11 mouse cellular contexts compared by ENCODE assay signal in the genomic region with DNA sequence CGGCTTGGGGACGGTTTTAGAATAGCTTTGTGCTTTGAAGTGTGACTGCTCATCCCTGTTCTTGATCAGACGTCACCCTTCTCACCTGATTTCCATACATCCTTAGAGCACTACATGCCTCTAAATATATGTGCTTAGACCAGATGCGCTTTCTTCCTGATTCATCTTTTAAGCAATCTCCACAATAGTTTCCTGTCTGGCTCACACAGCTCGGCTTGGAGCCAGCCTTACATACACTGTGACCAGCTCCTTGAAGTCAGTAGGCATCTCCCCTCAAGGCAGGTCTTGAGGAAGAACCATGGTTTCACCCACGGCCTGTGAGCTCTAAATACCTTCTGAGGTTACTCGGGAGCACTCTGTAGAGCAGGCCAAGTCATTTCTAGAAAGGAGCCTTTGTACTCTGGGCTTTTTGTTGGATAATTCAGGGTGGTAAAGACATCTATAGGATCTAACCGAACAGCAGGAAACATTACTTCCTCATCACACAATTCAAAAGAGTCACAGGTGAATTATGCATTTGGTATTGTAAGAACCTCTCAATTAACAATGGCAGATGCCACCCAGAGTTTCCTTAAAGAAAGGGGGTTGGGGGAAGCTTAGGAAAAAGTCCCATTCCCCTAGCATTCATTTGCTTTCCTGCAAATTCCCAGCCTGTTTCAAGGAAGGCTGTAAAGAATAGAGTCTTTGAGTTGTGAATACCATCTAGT.
A peak's percentile ranks its signal among the peaks of the same experiment; 100 is the strongest.
DNase-seq lines count a peak whose midpoint lies in the region; ATAC-seq and TF ChIP-seq lines count a peak whose summit lies in the region.
"Had no signal": no experiment of that assay in that cellular context is flagged by ENCODE, and none has a peak within 500 bp of the region (broad histone marks: within the 10 kb centered on the region; RNA-seq: fewer than 3 reads in every experiment).

No protein-coding gene starts in this region.

- no peak overlapping the region for H3K4me2 ChIP-seq in kidney, embryonic 16.5 days (replicated peaks; ENCODE audit: low read depth, low read length)
- no peak overlapping the region for H3K4me2 ChIP-seq in limb, embryonic 15.5 days

- TF ChIP-seq CTCF in testis, adult 2 months (IDR thresholded peaks at IDR 0.05; ENCODE audit: control insufficient read depth, insufficient read depth, insufficient replicate concordance, low read depth, low read length): no peak

- 0 out of 2 replicates have a peak overlapping the region, but pooled peaks have one; percentile 27 for H3K27ac ChIP-seq in kidney, embryonic 16.5 days (ENCODE audit: low read length)
- no peak overlapping the region for H3K27ac ChIP-seq in testis, adult 2 months (ENCODE audit: control insufficient read depth, insufficient read depth, low read depth, low read length)
- H3K27ac ChIP-seq in limb, embryonic 15.5 days: peak overlapping the region; percentile 27; the same call in 1 of the 2 replicates

- H3K27me3 ChIP-seq in kidney, embryonic 16.5 days (ENCODE audit: insufficient read depth, low read length): no peaks in the 10 kb centered on the region
- no peaks in the 10 kb centered on the region for H3K27me3 ChIP-seq in testis, adult 2 months (ENCODE audit: control insufficient read depth, insufficient read depth, low read length)
- no peaks in the 10 kb centered on the region for H3K27me3 ChIP-seq in limb, embryonic 15.5 days

- peak; percentile 19; the same call in 1 of the 2 replicates for ATAC-seq in kidney, embryonic 16.5 days (ENCODE audit: low FRiP score, low TSS enrichment)
- no peak for ATAC-seq in limb, embryonic 15.5 days (ENCODE audit: insufficient number of reproducible peaks, low FRiP score, low TSS enrichment, low read depth)
- ATAC-seq: liver, postnatal 0 days had no signal

- WGBS in kidney, embryonic 16.5 days: 67% methylated on average over 8 of the region's 8 CpGs
- WGBS in limb, embryonic 15.5 days: 73% methylated on average over 8 of the region's 8 CpGs

- TF ChIP-seq POLR2A in testis, adult 2 months (IDR thresholded peaks at IDR 0.05; ENCODE audit: control insufficient read depth, low read depth, low read length): no peak

- H3K9ac ChIP-seq in kidney, embryonic 16.5 days (replicated peaks; ENCODE audit: low read length): no peak overlapping the region
- H3K9ac ChIP-seq in limb, embryonic 15.5 days: no peak overlapping the region
- H3K9ac ChIP-seq: liver, postnatal 0 days had no signal

- H3K9me3 ChIP-seq in kidney, embryonic 16.5 days (ENCODE audit: low read length): no peaks in the 10 kb centered on the region
- H3K9me3 ChIP-seq in limb, embryonic 15.5 days: no peaks in the 10 kb centered on the region

- no peak for DNase-seq in kidney, adult 8-10 months
- DNase-seq in testis, postnatal 14 days (ENCODE audit: low spot score): no peak
- DNase-seq in thymus, postnatal 4 days: no peak
- no peak for DNase-seq in Muller cell, postnatal 12 days (ENCODE audit: inconsistent ontology term)
- DNase-seq: adrenal gland, adult 2 months; cerebellum, adult 11-12 months; kidney, adult 18-20 months; liver, postnatal 0 days had no signal

- 0 out of 2 replicates have a peak, but pooled peaks cover 4% of the 10 kb centered on the region for H3K36me3 ChIP-seq in kidney, embryonic 16.5 days (ENCODE audit: insufficient read depth, low read length)
- no peaks in the 10 kb centered on the region for H3K36me3 ChIP-seq in testis, adult 2 months (ENCODE audit: control insufficient read depth, insufficient read depth, low read length)
- H3K36me3 ChIP-seq in limb, embryonic 15.5 days: no peaks in the 10 kb centered on the region

- H3K4me3 ChIP-seq in kidney, embryonic 16.5 days (ENCODE audit: low read length): no peak overlapping the region
- H3K4me3 ChIP-seq in testis, adult 2 months (ENCODE audit: control insufficient read depth, low read depth, low read length): peak overlapping the region; percentile 10; the same call in 1 of the 2 replicates
- no peak overlapping the region for H3K4me3 ChIP-seq in limb, embryonic 15.5 days

- no peaks in the 10 kb centered on the region for H3K4me1 ChIP-seq in kidney, embryonic 16.5 days (ENCODE audit: insufficient read depth, low read length)
- H3K4me1 ChIP-seq in testis, adult 2 months (ENCODE audit: control insufficient read depth, insufficient read depth, low read length): no peaks in the 10 kb centered on the region
- 0 out of 2 replicates have a peak, but pooled peaks cover 6% of the 10 kb centered on the region for H3K4me1 ChIP-seq in limb, embryonic 15.5 days
